Mouse (Mus musculus) effector memory CD4-positive, alpha-beta T cell, adult 5 months (primary cell): ENCODE results near the gene Dnajb9. TPM values are rescaled to one million over a fixed set of nuclear protein-coding genes. Genes with fewer than 3 reads are reported as not detected.

Experiments
- polyA plus RNA-seq: library from polyadenylated mRNA; unstranded; fragments of 100-300 nt; shearing (Covaris generic); gene quantifications from one replicate; pipeline ENCODE4 v1.2.1, GENCODE M21; 2017

The Dnajb9 gene
- polyA plus RNA-seq = 61.3 TPM

GRCm38 (mm10) chr12:44209824-44210752 is at the start of gene Dnajb9:
Dnajb9 (minus strand) TSS chr12:44210326.

GRCm38 (mm10) chr12:44221070-44221469 is 10.9 kb upstream of the Dnajb9 start, which contains the start of gene Pnpla8:
Pnpla8 (plus strand) TSS chr12:44221370.

Other genes with a start within 250 kb of the Dnajb9 start
- 120 TPM for gene Pnpla8, start 11.0 kb upstream of the Dnajb9 start, polyA plus RNA-seq
- gene Nrcam, start 118.6 kb upstream of the Dnajb9 start, polyA plus RNA-seq = 0.37 TPM